In genomic region chr4:130171951-130172765, GRCm38 (mm10) we compare ENCODE assay signal across 10 mouse cellular contexts. TPM values are rescaled to one million over a fixed set of nuclear protein-coding genes. Genes with fewer than 3 reads are reported as not detected.
DNase-seq lines count a peak whose midpoint lies in the region; ATAC-seq and TF ChIP-seq lines count a peak whose summit lies in the region.
"Had no signal": no experiment of that assay in that cellular context is flagged by ENCODE, and none has a peak within 500 bp of the region (broad histone marks: within the 10 kb centered on the region; RNA-seq: fewer than 3 reads in every experiment).

No protein-coding gene starts in this region.

- ATAC-seq in hindbrain, embryonic 16.5 days: no peak
- ATAC-seq in kidney, postnatal 0 days (replicated peaks; ENCODE audit: low FRiP score, low read depth): peak; percentile 55
- ATAC-seq in forebrain, embryonic 14.5 days: no peak

- H3K27ac ChIP-seq in hindbrain, embryonic 10.5 days: peak overlapping the region; percentile 69
- no peak overlapping the region for H3K27ac ChIP-seq in hindbrain, embryonic 16.5 days (ENCODE audit: low read depth, low read length)
- peak overlapping the region; percentile 80 for H3K27ac ChIP-seq in kidney, postnatal 0 days
- no peak overlapping the region for H3K27ac ChIP-seq in forebrain, embryonic 14.5 days (ENCODE audit: low read depth, low read length)

- H3K4me1 ChIP-seq in hindbrain, embryonic 10.5 days (replicated peaks): peaks cover 80% of the 10 kb centered on the region
- H3K4me1 ChIP-seq in hindbrain, embryonic 16.5 days (ENCODE audit: control insufficient read depth, insufficient read depth, low read depth, low read length): peaks cover 11% of the 10 kb centered on the region
- H3K4me1 ChIP-seq in kidney, postnatal 0 days (replicated peaks; ENCODE audit: insufficient read depth, low read length): peaks cover 69% of the 10 kb centered on the region
- H3K4me1 ChIP-seq in forebrain, embryonic 14.5 days (ENCODE audit: control insufficient read depth, insufficient read depth, low read length): peaks cover 9% of the 10 kb centered on the region

- H3K4me3 ChIP-seq in hindbrain, embryonic 10.5 days: no peak overlapping the region
- no peak overlapping the region for H3K4me3 ChIP-seq in hindbrain, embryonic 16.5 days (ENCODE audit: low read length)
- H3K4me3 ChIP-seq in kidney, postnatal 0 days (replicated peaks; ENCODE audit: low read depth, low read length): no peak overlapping the region
- H3K4me3 ChIP-seq in forebrain, embryonic 14.5 days (ENCODE audit: low read depth, low read length): no peak overlapping the region

- no peaks in the 10 kb centered on the region for H3K36me3 ChIP-seq in hindbrain, embryonic 10.5 days
- H3K36me3 ChIP-seq in hindbrain, embryonic 16.5 days (ENCODE audit: control insufficient read depth, insufficient read depth, low read length): no peaks in the 10 kb centered on the region
- peaks cover 3% of the 10 kb centered on the region; the same call in 1 of the 2 replicates for H3K36me3 ChIP-seq in kidney, postnatal 0 days (ENCODE audit: insufficient read depth, low read length)
- H3K36me3 ChIP-seq in forebrain, embryonic 14.5 days (ENCODE audit: control insufficient read depth, insufficient read depth, low read length): no peaks in the 10 kb centered on the region

- peaks cover 70% of the 10 kb centered on the region for H3K27me3 ChIP-seq in hindbrain, embryonic 10.5 days (ENCODE audit: insufficient read depth, poor library complexity, severe bottlenecking)
- H3K27me3 ChIP-seq in hindbrain, embryonic 16.5 days (replicated peaks; ENCODE audit: control insufficient read depth, insufficient read depth, low read length): peaks cover 14% of the 10 kb centered on the region
- H3K27me3 ChIP-seq in kidney, postnatal 0 days (ENCODE audit: insufficient read depth, low read length): no peaks in the 10 kb centered on the region
- peaks cover 3% of the 10 kb centered on the region; the same call in 1 of the 2 replicates for H3K27me3 ChIP-seq in forebrain, embryonic 14.5 days (replicated peaks; ENCODE audit: control insufficient read depth, insufficient read depth, low read length)

- no peak overlapping the region for H3K9ac ChIP-seq in hindbrain, embryonic 16.5 days (ENCODE audit: low read depth, low read length)
- no peak overlapping the region for H3K9ac ChIP-seq in kidney, postnatal 0 days (ENCODE audit: low read depth, low read length)
- no peak overlapping the region for H3K9ac ChIP-seq in forebrain, embryonic 14.5 days (ENCODE audit: low read length)

- peak; percentile 53 for DNase-seq in hindbrain, embryonic 10.5 days (ENCODE audit: low spot score)
- peak; percentile 85 for DNase-seq in heart, adult 8-10 months (ENCODE audit: low spot score)
- DNase-seq in kidney, postnatal 0 days (ENCODE audit: low spot score): peak; percentile 76
- peak; percentile 68 for DNase-seq in lung, postnatal 25 days (ENCODE audit: low spot score)
- DNase-seq in thymus, postnatal 14 days: no peak
- no peak for DNase-seq in forebrain, embryonic 14.5 days (ENCODE audit: low spot score)
- no peak for DNase-seq in thymus, postnatal 4 days

- WGBS in hindbrain, embryonic 10.5 days: 63% methylated on average over 11 of the region's 11 CpGs
- 66% methylated on average over 10 of the region's 11 CpGs for WGBS in hindbrain, embryonic 16.5 days
- 17% methylated on average over 11 of the region's 11 CpGs for WGBS in kidney, postnatal 0 days
- 81% methylated on average over 11 of the region's 11 CpGs for WGBS in forebrain, embryonic 14.5 days

- H3K4me2 ChIP-seq in hindbrain, embryonic 16.5 days (ENCODE audit: low read length): no peak overlapping the region
- peak overlapping the region; percentile 58 for H3K4me2 ChIP-seq in kidney, postnatal 0 days (ENCODE audit: low read length)
- no peak overlapping the region for H3K4me2 ChIP-seq in forebrain, embryonic 14.5 days (ENCODE audit: low read length)

- H3K9me3 ChIP-seq in hindbrain, embryonic 10.5 days: no peaks in the 10 kb centered on the region
- no peaks in the 10 kb centered on the region for H3K9me3 ChIP-seq in hindbrain, embryonic 16.5 days (ENCODE audit: control insufficient read depth, low read length)
- no peaks in the 10 kb centered on the region for H3K9me3 ChIP-seq in kidney, postnatal 0 days (replicated peaks; ENCODE audit: low read length)
- no peaks in the 10 kb centered on the region for H3K9me3 ChIP-seq in forebrain, embryonic 14.5 days (replicated peaks; ENCODE audit: control insufficient read depth, low read length)

- no peak for TF ChIP-seq CTCF in kidney, postnatal 0 days (IDR thresholded peaks at IDR 0.05; ENCODE audit: low read depth)

RNA-seq across cellular contexts. Expression of gene Tinagl1, which starts 2.8 kb away (rescaled TPM):
- polyA plus RNA-seq in hindbrain, embryonic 10.5 days (2016; fragmentation: Nextera tagmentation; extraction: Ambion mirVana): 11.6 and 15.1 TPM in 2 replicates
- 10.0 and 12.5 TPM in 2 replicates for polyA plus RNA-seq in hindbrain, embryonic 16.5 days (2015; fragmentation: Nextera tagmentation; extraction: Ambion mirVana)
- total RNA-seq in heart, adult 8-10 months (2022): 10 to 100 TPM; 44.8 to 57.2 (median 49.5) TPM
- 123 and 127 TPM in 2 replicates for polyA plus RNA-seq in kidney, postnatal 0 days (2015; fragmentation: Nextera tagmentation; extraction: Ambion mirVana)
- polyA plus RNA-seq in forebrain, embryonic 14.5 days (2014; fragmentation: Nextera tagmentation; extraction: Ambion mirVana): 2.7 and 4.0 TPM in 2 replicates

RNA-seq across cellular contexts. Expression of gene Hcrtr1, which starts 33.0 kb away (rescaled TPM):
- polyA plus RNA-seq in hindbrain, embryonic 10.5 days (2016; fragmentation: Nextera tagmentation; extraction: Ambion mirVana): 0.81 and 0.85 TPM in 2 replicates
- polyA plus RNA-seq in hindbrain, embryonic 16.5 days (2015; fragmentation: Nextera tagmentation; extraction: Ambion mirVana): 5.7 and 8.6 TPM in 2 replicates
- total RNA-seq in heart, adult 8-10 months (2022): not detected
- 0.36 and 0.46 TPM in 2 replicates for polyA plus RNA-seq in kidney, postnatal 0 days (2015; fragmentation: Nextera tagmentation; extraction: Ambion mirVana)
- polyA plus RNA-seq in forebrain, embryonic 14.5 days (2014; fragmentation: Nextera tagmentation; extraction: Ambion mirVana): 0.13 and 0.48 TPM in 2 replicates
- polyA plus RNA-seq: C2C12 had no signal

RNA-seq across cellular contexts. Expression of gene Gm853, which starts 50.0 kb away (rescaled TPM):
- 0.84 TPM in 1 of 2 replicates, not detected in the other for polyA plus RNA-seq in hindbrain, embryonic 10.5 days (2016; fragmentation: Nextera tagmentation; extraction: Ambion mirVana)
- polyA plus RNA-seq in hindbrain, embryonic 16.5 days (2015; fragmentation: Nextera tagmentation; extraction: Ambion mirVana): 1.3 and 1.4 TPM in 2 replicates
- total RNA-seq in heart, adult 8-10 months (2022): not detected
- 14.3 and 15.9 TPM in 2 replicates for polyA plus RNA-seq in kidney, postnatal 0 days (2015; fragmentation: Nextera tagmentation; extraction: Ambion mirVana)
- 0.11 and 0.89 TPM in 2 replicates for polyA plus RNA-seq in forebrain, embryonic 14.5 days (2014; fragmentation: Nextera tagmentation; extraction: Ambion mirVana)
- polyA plus RNA-seq: C2C12; neural tube, embryonic 11.5 days had no signal

Comparison
In these comparisons a context has a peak if more than half of its experiments do, and no peak if none do; other contexts are left out.
1. H3K27ac ChIP-seq: peak in hindbrain, embryonic 10.5 days (single experiment) and kidney, postnatal 0 days (single experiment); none in hindbrain, embryonic 16.5 days (single experiment) and forebrain, embryonic 14.5 days (single experiment).
2. DNase-seq: peak in hindbrain, embryonic 10.5 days (single experiment), heart, adult 8-10 months (single experiment), kidney, postnatal 0 days (single experiment) and lung, postnatal 25 days (single experiment); none in thymus, postnatal 14 days (single experiment), forebrain, embryonic 14.5 days (single experiment) and thymus, postnatal 4 days (single experiment).